Mouse (Mus musculus) hindbrain, postnatal 0 days (tissue): ENCODE data around the gene Dcbld1. TPM values are rescaled to one million over a fixed set of nuclear protein-coding genes. Genes with fewer than 3 reads are reported as not detected.
A peak's percentile ranks its signal among the peaks of the same experiment; 100 is the strongest.

ENCODE experiments used
- ATAC-seq: fragments of 200-750 bp; cut with Nextera tagmentation; 2 replicates; pipeline ENCODE4 v1.8.0; 2017; ENCODE audit warnings: mild to moderate bottlenecking, moderate TSS enrichment, moderate library complexity
- DNase-seq: peaks from one replicate; pipeline ENCODE4 v3.0.0-alpha.2; 2015; ENCODE audit warnings: low spot score
- H3K27ac ChIP-seq: fragments of 300-500 bp; sonication (generic); 2 replicates; pipeline ENCODE4 v1.5.1; 2014; ENCODE audit warnings: mild to moderate bottlenecking
- H3K27me3 ChIP-seq: fragments of 300-500 bp; sonication (generic); 2 replicates; pipeline ENCODE4 v1.6.1; 2014; ENCODE audit warnings: low read length, mixed read lengths; ENCODE audit not compliant: insufficient read depth
- H3K36me3 ChIP-seq: fragments of 300-500 bp; sonication (generic); 2 replicates; pipeline ENCODE4 v1.6.1; 2014; ENCODE audit warnings: low read length, mixed read lengths; ENCODE audit not compliant: insufficient read depth
- H3K4me1 ChIP-seq: fragments of 300-500 bp; sonication (generic); 2 replicates; pipeline ENCODE4 v1.6.1; 2014; ENCODE audit warnings: antibody characterized with exemption, low read length, mixed read lengths; ENCODE audit not compliant: insufficient read depth
- H3K4me2 ChIP-seq: fragments of 300-500 bp; sonication (generic); 2 replicates; pipeline ENCODE4 v1.6.1; 2014; ENCODE audit warnings: low read depth, mild to moderate bottlenecking, low read length, moderate library complexity, mixed read lengths
- H3K4me3 ChIP-seq: fragments of 300-500 bp; sonication (generic); 2 replicates; pipeline ENCODE4 v1.5.1; 2014; ENCODE audit warnings: low read length
- H3K9ac ChIP-seq: fragments of 300-500 bp; sonication (generic); replicated peaks from 2 replicates; pipeline ENCODE4 v1.6.1; 2014; ENCODE audit warnings: mild to moderate bottlenecking, low read length, moderate library complexity, mixed read lengths
- H3K9me3 ChIP-seq: fragments of 300-500 bp; sonication (generic); 2 replicates; pipeline ENCODE4 v1.6.1; 2016; ENCODE audit warnings: low read length, mixed read lengths
- CTCF ChIP-seq: IDR thresholded peaks from 2 replicates; pipeline ENCODE4 v1.5.1; 2016; ENCODE audit warnings: antibody characterized with exemption, control low read depth, low read depth
- WGBS: fragments of 180-500 bp; shearing (Covaris S2); extraction: QIAGEN DNeasy Blood & Tissue Kit; methylation state at CpG from one replicate; pipeline ENCODE4 v1.1.7; 2014; 5-methylcytosine and 5-hydroxymethylcytosine counted together
- polyA plus RNA-seq: library from polyadenylated mRNA; unstranded; fragments of >200 nt; fragmentation: Nextera tagmentation; extraction: Ambion mirVana; gene quantifications from 2 replicates; pipeline ENCODE4 v1.2.1, GENCODE M21; 2015
- total RNA-seq: library from RNA; depleted of rRNA; stranded (reverse); fragments of >200 nt; gene quantifications from 2 replicates; pipeline ENCODE4 v1.2.3, GENCODE M21; 2014

Gene Dcbld1
- total and polyA plus RNA-seq, 2 experiments from 2014 or later: 12.2 to 19.1 TPM

GRCm38 (mm10) chr10:52242680-52243323 lies 9.4 kb downstream of the Dcbld1 start:
- H3K4me2 ChIP-seq: no peak overlapping the region
- no peak for TF ChIP-seq CTCF
- H3K4me1 ChIP-seq: no peaks in the 10 kb centered on the region
- 27% methylated on average over 7 of the region's 7 CpGs for WGBS
- H3K27me3 ChIP-seq: no peaks in the 10 kb centered on the region
- H3K4me3 ChIP-seq: no peak overlapping the region
- no peaks in the 10 kb centered on the region for H3K9me3 ChIP-seq
- no peak overlapping the region for H3K9ac ChIP-seq
- no peaks in the 10 kb centered on the region for H3K36me3 ChIP-seq
- DNase-seq (peak; percentile 4), ATAC-seq (no peak)
- peak overlapping the region; percentile 27; the same call in 1 of the 2 replicates for H3K27ac ChIP-seq

GRCm38 (mm10) chr10:52246207-52246606 lies 12.8 kb downstream of the Dcbld1 start:
- Histone ChIP-seq H3K9ac (no peak overlapping the region), H3K27ac (no peak overlapping the region), H3K9me3 (no peaks in the 10 kb centered on the region), H3K4me2 (no peak overlapping the region), H3K27me3 (no peaks in the 10 kb centered on the region), H3K4me1 (no peaks in the 10 kb centered on the region), H3K4me3 (no peak overlapping the region), H3K36me3 (no peaks in the 10 kb centered on the region)
- 61% methylated on average over 3 of the region's 3 CpGs for WGBS
- no peak for TF ChIP-seq CTCF
- DNase-seq (no peak), ATAC-seq (no peak)

GRCm38 (mm10) chr10:52252240-52252639 lies 18.8 kb downstream of the Dcbld1 start:
- no peak for ATAC-seq
- WGBS: 89% methylated on average over 1 of the region's 1 CpGs
- Histone ChIP-seq H3K36me3 (no peaks in the 10 kb centered on the region), H3K9me3 (no peaks in the 10 kb centered on the region), H3K27ac (no peak overlapping the region), H3K4me2 (no peak overlapping the region), H3K4me3 (no peak overlapping the region), H3K27me3 (no peaks in the 10 kb centered on the region), H3K9ac (no peak overlapping the region), H3K4me1 (no peaks in the 10 kb centered on the region)
- no peak for TF ChIP-seq CTCF
- DNase-seq: no peak

- Histone ChIP-seq H3K4me2 (no peak overlapping the region), H3K4me3 (no peak overlapping the region), H3K27ac (no peak overlapping the region), H3K36me3 (no peaks in the 10 kb centered on the region), H3K4me1 (no peaks in the 10 kb centered on the region), H3K9me3 (no peaks in the 10 kb centered on the region), H3K27me3 (no peaks in the 10 kb centered on the region), H3K9ac (no peak overlapping the region)
- TF ChIP-seq CTCF: no peak
- WGBS: 70% methylated on average over 11 of the region's 11 CpGs
- DNase-seq (no peak), ATAC-seq (no peak)
These were observed 20.0 kb downstream of the Dcbld1 start for GRCm38 (mm10) chr10:52253426-52253825.

GRCm38 (mm10) chr10:52257768-52258167 lies 24.3 kb downstream of the Dcbld1 start:
- ATAC-seq: no peak
- no peak for TF ChIP-seq CTCF
- Histone ChIP-seq H3K27me3 (no peaks in the 10 kb centered on the region), H3K27ac (no peak overlapping the region), H3K4me1 (no peaks in the 10 kb centered on the region), H3K4me2 (no peak overlapping the region), H3K9me3 (no peaks in the 10 kb centered on the region), H3K36me3 (no peaks in the 10 kb centered on the region), H3K4me3 (no peak overlapping the region), H3K9ac (no peak overlapping the region)
- no peak for DNase-seq
- WGBS: 83% methylated on average over 2 of the region's 2 CpGs

- H3K27me3 ChIP-seq: no peaks in the 10 kb centered on the region
- H3K27ac ChIP-seq: no peak overlapping the region
- no peak overlapping the region for H3K9ac ChIP-seq
- H3K9me3 ChIP-seq: no peaks in the 10 kb centered on the region
- ATAC-seq (no peak), DNase-seq (no peak)
- no peak overlapping the region for H3K4me2 ChIP-seq
- no peaks in the 10 kb centered on the region for H3K4me1 ChIP-seq
- H3K4me3 ChIP-seq: no peak overlapping the region
- TF ChIP-seq CTCF: no peak
- 63% methylated on average over 13 of the region's 13 CpGs for WGBS
- H3K36me3 ChIP-seq: no peaks in the 10 kb centered on the region
These were observed 24.9 kb downstream of the Dcbld1 start for GRCm38 (mm10) chr10:52258180-52258948.

- H3K36me3 ChIP-seq: no peaks in the 10 kb centered on the region; the same call in 1 of the 2 replicates
- H3K4me1 ChIP-seq: no peaks in the 10 kb centered on the region
- no peaks in the 10 kb centered on the region for H3K27me3 ChIP-seq
- DNase-seq (no peak), ATAC-seq (no peak)
- no peak overlapping the region for H3K4me3 ChIP-seq
- H3K27ac ChIP-seq: no peak overlapping the region
- WGBS: 92% methylated on average over 4 of the region's 4 CpGs
- H3K9me3 ChIP-seq: no peaks in the 10 kb centered on the region
- no peak for TF ChIP-seq CTCF
- H3K9ac ChIP-seq: no peak overlapping the region
- no peak overlapping the region for H3K4me2 ChIP-seq
These were observed 26.8 kb downstream of the Dcbld1 start for GRCm38 (mm10) chr10:52260209-52260608.
